Mouse (Mus musculus) brown adipose tissue, adult 24 weeks (tissue): Measurements from ENCODE around the gene Krtap2-4. TPM values are rescaled to one million over a fixed set of nuclear protein-coding genes. Genes with fewer than 3 reads are reported as not detected.

Experiments
- polyA plus RNA-seq: library from polyadenylated mRNA; stranded (reverse); fragments of >200 nt; gene quantifications from 2 replicates; pipeline ENCODE4 v1.2.4, GENCODE M21; 2012; ENCODE audit not compliant: missing spikeins, insufficient read depth, insufficient read length

Krtap2-4 gene
- polyA plus RNA-seq, 1 experiment = not detected

Other genes with a start within 250 kb of the Krtap2-4 start
- not detected in 2 replicates for gene Krt28, start 239.9 kb downstream of the Krtap2-4 start, polyA plus RNA-seq
- gene Krt10, start 225.5 kb downstream of the Krtap2-4 start, polyA plus RNA-seq = 19.3 and 23.2 TPM in 2 replicates
- gene Krt12, start 192.6 kb downstream of the Krtap2-4 start, polyA plus RNA-seq = not detected in 2 replicates
- not detected in 2 replicates for gene Krt20, start 176.7 kb downstream of the Krtap2-4 start, polyA plus RNA-seq
- gene Krt23, start 121.7 kb downstream of the Krtap2-4 start, polyA plus RNA-seq = not detected in 2 replicates
- not detected in 2 replicates for gene Krt39, start 93.5 kb downstream of the Krtap2-4 start, polyA plus RNA-seq
- not detected in 2 replicates for gene Krt40, start 71.7 kb downstream of the Krtap2-4 start, polyA plus RNA-seq
- gene Krtap3-3, start 64.0 kb downstream of the Krtap2-4 start, polyA plus RNA-seq = not detected in 2 replicates
- gene Krtap3-2, start 58.0 kb downstream of the Krtap2-4 start, polyA plus RNA-seq = not detected in 2 replicates
- not detected in 2 replicates for gene Gm11939, start 55.4 kb downstream of the Krtap2-4 start, polyA plus RNA-seq
- gene Krtap3-1, start 48.2 kb downstream of the Krtap2-4 start, polyA plus RNA-seq = not detected in 2 replicates
- not detected in 2 replicates for gene Krtap1-5, start 33.8 kb downstream of the Krtap2-4 start, polyA plus RNA-seq
- not detected in 2 replicates for gene Krtap1-4, start 31.2 kb downstream of the Krtap2-4 start, polyA plus RNA-seq
- gene Krtap1-3, start 23.5 kb downstream of the Krtap2-4 start, polyA plus RNA-seq = not detected in 2 replicates
- gene Krtap9-3, start 16.7 kb downstream of the Krtap2-4 start, polyA plus RNA-seq = not detected in 2 replicates
- not detected in 2 replicates for gene Gm11938, start 11.5 kb downstream of the Krtap2-4 start, polyA plus RNA-seq
- gene Gm11937, start 4.7 kb downstream of the Krtap2-4 start, polyA plus RNA-seq = not detected in 2 replicates
- gene Gm11562, start 5.6 kb upstream of the Krtap2-4 start, polyA plus RNA-seq = not detected in 2 replicates
- not detected in 2 replicates for gene Krtap4-1, start 13.4 kb upstream of the Krtap2-4 start, polyA plus RNA-seq
- gene Krtap4-2, start 20.2 kb upstream of the Krtap2-4 start, polyA plus RNA-seq = not detected in 2 replicates
- not detected in 2 replicates for gene Krtap4-7, start 29.2 kb upstream of the Krtap2-4 start, polyA plus RNA-seq
- gene Gm11555, start 35.4 kb upstream of the Krtap2-4 start, polyA plus RNA-seq = not detected in 2 replicates
- not detected in 2 replicates for gene Gm11563, start 44.1 kb upstream of the Krtap2-4 start, polyA plus RNA-seq
- gene Krtap4-6, start 51.1 kb upstream of the Krtap2-4 start, polyA plus RNA-seq = not detected in 2 replicates
- not detected in 2 replicates for gene Gm14190, start 75.9 kb upstream of the Krtap2-4 start, polyA plus RNA-seq
- not detected in 2 replicates for gene Gm14180, start 119.4 kb upstream of the Krtap2-4 start, polyA plus RNA-seq
- gene Gm11595, start 158.1 kb upstream of the Krtap2-4 start, polyA plus RNA-seq = not detected in 2 replicates
- gene Krtap4-8, start 165.9 kb upstream of the Krtap2-4 start, polyA plus RNA-seq = not detected in 2 replicates
- gene Krtap4-9, start 170.4 kb upstream of the Krtap2-4 start, polyA plus RNA-seq = not detected in 2 replicates
- not detected in 2 replicates for gene Gm11596, start 178.6 kb upstream of the Krtap2-4 start, polyA plus RNA-seq
- gene Gm11569, start 184.1 kb upstream of the Krtap2-4 start, polyA plus RNA-seq = not detected in 2 replicates
- gene Gm11554, start 189.6 kb upstream of the Krtap2-4 start, polyA plus RNA-seq = not detected in 2 replicates
- gene Krtap4-13, start 195.0 kb upstream of the Krtap2-4 start, polyA plus RNA-seq = not detected in 2 replicates
- not detected in 2 replicates for gene Gm11564, start 200.8 kb upstream of the Krtap2-4 start, polyA plus RNA-seq
- gene 2300003K06Rik, start 223.2 kb upstream of the Krtap2-4 start, polyA plus RNA-seq = not detected in 2 replicates
- gene Krtap4-16, start 236.8 kb upstream of the Krtap2-4 start, polyA plus RNA-seq = not detected in 2 replicates
- not detected in 2 replicates for gene Gm11568, start 243.1 kb upstream of the Krtap2-4 start, polyA plus RNA-seq
- not detected in 2 replicates for gene Gm11559, start 249.6 kb upstream of the Krtap2-4 start, polyA plus RNA-seq